Mouse (Mus musculus) lung, postnatal 0 days (tissue): Measurements from ENCODE around the gene Gpalpp1.

Experiments used
- CTCF ChIP-seq: IDR thresholded peaks from 2 replicates; pipeline ENCODE4 v1.5.1; 2016; ENCODE audit warnings: antibody characterized with exemption, mild to moderate bottlenecking
- EP300 ChIP-seq: IDR thresholded peaks from 2 replicates; pipeline ENCODE4 v1.6.1; 2016; ENCODE audit warnings: antibody characterized with exemption, mild to moderate bottlenecking, control low read depth

- no peak for TF ChIP-seq CTCF
- no peak for TF ChIP-seq EP300
These were observed 36.4 kb downstream of the Gpalpp1 start for GRCm38 (mm10) chr14:76074206-76074605.
